Mouse (Mus musculus): ENCODE data around the gene Golph3.
"Not testable (repeated sequence)": the region's sequence is repeated elsewhere in the genome, so short reads cannot be mapped to it uniquely, and the experiment has no call there.

Golph3 gene

DNA sequence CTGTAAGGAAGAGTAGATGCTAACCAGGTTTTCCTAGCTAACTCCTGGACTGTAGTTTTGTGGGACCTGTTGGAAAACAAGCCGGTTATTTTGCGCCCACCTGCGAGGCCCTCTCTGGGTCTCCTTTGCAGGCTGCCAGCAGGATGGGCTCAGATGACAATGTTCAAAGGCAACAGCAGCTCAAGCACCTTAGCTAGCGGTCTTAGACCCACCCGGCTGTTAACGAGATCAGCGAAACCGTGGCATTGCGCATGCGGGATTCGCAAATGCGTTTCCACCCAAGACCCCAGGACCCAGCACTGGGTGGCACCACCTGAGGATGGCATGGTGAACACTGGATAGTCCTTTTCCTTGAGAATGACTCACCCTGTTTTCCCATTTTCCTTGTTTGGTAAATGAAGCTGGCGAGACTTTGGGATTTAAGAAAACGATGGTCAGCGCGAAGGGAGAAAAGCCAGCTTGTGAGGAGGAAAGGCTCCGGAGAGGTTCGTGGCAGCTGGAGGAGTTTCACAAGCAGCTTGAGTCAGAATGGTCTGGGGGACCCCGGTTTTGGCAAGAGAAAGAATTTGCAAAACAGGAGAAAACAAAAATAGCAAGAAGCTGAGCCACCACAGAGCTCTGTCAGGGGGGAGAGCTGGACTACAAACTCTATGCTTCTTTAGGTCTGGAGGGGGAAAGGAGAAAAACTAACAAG lies 39.4 kb downstream of the Golph3 start:
- DNase-seq = no peak

DNA sequence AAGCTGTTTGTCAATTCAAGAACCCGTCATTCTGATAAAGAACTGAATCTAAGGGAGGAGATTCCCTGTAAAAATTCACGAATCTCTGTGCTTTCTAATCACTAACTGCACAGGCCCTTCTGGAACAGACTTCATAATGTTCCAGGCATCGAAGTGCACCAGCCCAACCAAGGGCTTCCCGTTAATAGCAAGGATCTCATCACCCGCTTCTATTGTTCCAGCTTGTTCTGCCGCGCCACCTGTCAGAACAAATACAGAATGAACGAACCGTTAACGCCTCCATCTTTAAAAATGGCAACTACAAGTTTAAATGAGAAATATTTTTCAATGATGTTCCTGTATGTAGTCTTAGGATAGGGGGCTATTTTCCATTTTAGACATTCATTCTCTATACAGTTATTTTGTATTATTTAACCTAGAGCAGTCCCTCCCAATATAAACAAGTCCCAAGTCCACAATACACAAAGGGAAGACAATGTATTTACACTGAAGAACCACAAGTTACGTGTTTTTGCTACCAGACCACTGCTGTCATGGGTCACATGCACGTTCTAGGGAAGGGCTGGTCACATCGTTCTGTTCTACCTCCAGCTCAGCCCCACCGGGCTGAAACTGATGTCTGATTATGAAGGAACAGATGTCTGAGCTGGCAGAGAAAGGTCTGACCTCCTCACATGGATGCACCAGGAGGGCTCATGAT lies 40.9 kb downstream of the Golph3 start:
- no peak for DNase-seq

- no peak for DNase-seq
Observed at GRCm38 (mm10) chr15:12362701-12363040, 41.4 kb downstream of the Golph3 start.

GRCm38 (mm10) chr15:12364096-12364495 lies 42.8 kb downstream of the Golph3 start:
- no peak for DNase-seq

DNA sequence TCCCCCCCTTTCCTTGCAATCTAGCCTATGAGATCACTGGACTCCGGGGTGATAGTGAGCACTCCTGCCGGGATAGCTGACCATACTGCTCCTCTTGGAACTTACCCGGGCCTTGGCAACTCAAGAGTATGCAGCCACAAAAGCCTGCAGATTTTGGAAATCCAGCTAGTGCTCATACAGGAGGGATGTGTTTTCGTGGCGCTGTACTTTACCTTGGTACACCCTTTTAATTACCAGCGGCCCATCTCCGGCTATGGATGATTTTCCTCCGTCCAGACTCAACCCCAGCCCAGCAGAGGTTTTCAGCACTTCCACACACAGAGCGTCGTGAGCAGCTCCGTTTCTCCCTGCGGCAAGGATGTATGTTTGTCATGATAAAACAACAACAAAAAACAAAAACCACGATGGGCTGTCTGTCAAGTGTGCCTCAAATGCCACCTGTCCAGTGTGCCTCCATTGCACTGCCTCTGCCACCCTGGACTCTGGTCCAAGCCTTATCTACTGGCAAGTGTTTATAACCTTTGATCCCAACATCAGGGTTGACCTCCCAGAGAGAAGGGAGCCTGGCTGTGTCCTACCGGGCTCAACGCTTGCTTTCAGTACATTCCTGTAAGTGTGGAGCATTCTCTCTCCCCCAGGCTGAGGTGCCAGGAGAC lies 44.3 kb downstream of the Golph3 start:
- DNase-seq = no peak

DNA sequence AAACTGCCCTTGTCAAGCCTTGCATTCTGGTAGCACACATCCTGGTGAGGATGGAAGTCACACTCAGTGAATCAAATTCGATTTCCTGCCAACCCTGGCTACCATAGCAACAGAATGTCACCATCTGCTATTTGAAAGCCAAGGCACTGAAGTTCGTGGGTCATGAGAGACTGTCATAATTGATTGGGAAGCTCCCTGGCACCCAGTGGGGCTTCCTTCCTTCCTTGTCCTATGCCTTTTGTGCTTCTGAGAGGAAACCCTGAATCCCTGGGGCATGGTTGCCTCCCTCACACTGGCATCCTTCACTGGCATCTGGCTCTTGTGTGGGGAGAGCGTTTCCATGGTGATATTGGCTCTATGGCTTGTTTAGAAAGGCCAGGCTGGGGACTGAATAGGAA lies 44.8 kb downstream of the Golph3 start:
- DNase-seq = peak; percentile 69

- not testable (repeated sequence) for DNase-seq
Observed at GRCm38 (mm10) chr15:12366580-12367305, 45.5 kb downstream of the Golph3 start.

GRCm38 (mm10) chr15:12367306-12368080 lies 46.2 kb downstream of the Golph3 start:
- no peak for DNase-seq

DNA sequence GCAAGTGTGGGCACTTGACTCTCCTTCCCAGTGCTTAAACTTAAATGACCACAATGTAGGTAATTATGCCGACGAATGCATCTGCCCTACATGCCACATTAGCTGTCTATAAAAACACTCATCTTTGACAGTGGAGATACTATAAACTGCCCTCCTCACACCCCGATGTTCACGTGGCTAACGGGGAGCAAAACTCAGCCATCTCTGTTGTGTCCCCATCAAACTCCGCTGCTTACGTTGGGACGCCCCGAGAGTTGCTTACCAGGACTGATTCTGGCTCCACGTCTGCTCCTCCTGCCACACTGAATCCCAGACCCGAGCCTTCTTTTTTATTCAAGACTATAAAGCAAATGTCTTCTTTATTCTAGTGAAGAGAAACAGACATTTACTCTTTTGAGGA lies 47.1 kb downstream of the Golph3 start:
- DNase-seq = no peak

DNA sequence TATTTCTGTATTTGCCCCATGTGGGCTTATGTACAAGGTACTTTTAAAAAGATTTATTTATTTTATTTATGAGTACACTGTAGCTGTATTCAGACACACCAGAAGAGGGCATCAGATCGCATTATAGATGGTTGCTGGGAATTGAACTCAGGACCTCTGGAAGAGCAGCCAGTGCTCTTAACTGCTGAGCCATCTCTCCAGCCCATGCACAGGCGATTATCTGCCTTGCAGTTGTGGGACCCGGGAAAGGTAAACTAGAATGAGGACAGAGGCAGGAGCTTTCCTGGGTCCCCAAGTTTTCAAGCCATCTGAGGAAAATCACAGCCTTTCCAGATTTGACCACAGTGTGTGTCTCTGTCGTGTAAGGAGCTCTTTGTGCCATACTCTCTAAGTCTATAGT lies 47.6 kb downstream of the Golph3 start:
- no peak for DNase-seq

- DNase-seq = no peak
Observed at GRCm38 (mm10) chr15:12370096-12370495, 48.8 kb downstream of the Golph3 start.

DNA sequence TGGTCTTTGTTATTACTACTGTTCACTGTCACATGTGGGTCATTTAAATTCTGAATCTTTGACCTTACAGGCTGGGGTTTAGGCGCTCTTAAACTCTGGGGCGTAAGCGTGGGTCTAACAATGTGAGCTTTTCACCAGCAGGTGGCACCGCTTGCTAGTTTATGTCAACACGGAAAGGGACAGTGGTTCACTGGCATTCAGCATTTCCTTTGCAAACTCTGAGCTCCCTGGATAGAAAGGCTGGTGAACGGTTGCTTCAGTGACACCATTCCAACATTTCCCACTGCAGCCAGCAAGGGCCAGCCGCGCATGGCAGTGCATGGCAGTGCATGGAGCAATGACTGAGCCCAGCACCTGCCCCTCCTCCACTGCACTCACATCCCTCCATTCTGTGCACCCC lies 49.9 kb downstream of the Golph3 start:
- DNase-seq = peak; percentile 66

DNA sequence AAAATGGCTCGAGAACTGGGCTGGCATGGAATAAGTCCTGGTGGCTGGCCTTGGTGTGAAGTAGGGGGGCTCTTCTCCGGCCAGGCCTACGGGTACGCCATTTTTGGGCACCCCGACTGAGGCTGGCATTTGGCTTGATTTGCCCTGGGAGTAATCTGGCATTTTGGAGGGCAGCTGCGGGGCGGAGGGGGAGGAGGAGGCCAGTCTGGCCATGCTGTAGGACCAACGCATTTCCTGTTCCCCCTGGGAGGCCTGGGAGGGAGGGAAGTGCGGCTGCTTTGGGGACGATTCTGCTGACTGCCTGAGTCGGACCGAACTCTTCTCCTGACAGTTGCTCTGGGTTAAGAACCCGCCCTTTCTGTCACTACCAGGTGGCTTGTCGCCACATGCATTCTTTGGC lies 52.2 kb downstream of the Golph3 start:
- no peak for DNase-seq

GRCm38 (mm10) chr15:12373918-12374317 lies 52.7 kb downstream of the Golph3 start:
- no peak for DNase-seq

GRCm38 (mm10) chr15:12374916-12375315 lies 53.7 kb downstream of the Golph3 start:
- no peak for DNase-seq

DNA sequence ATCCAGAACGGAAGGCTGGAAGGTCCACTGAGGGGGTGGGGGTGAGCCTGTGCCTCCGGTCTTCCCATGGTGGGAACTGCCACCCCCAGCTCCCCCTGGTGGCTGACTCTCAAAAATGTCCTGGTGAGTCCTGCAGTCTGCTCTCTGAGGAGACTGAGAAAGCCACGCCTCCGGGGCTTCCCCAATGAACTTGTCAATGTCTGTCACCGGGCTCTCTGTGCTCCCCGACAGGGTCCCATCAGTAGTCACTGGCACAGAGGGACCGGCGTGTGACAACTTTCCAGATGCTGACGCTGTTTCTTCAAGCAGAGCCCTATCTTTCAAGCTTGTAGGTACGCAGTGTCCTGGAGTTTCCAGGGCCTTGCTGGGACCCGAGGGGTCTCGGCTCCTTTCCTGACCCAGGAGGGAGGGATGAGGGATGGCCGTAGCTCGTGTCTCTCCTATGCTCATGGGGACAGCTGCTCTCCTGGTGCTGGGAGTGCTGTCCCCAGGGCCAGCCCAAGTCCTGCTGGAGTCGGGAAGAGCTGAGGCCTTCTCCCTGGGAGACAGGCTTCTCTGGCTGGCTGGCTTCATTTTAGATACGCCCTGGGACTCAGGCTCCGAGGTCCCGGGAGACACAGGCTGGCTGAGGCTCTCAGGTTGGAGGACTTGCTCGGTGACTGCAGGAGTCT lies 54.5 kb downstream of the Golph3 start:
- DNase-seq = peak; percentile 59

GRCm38 (mm10) chr15:12376491-12377069 lies 55.3 kb downstream of the Golph3 start:
- DNase-seq = no peak

DNA sequence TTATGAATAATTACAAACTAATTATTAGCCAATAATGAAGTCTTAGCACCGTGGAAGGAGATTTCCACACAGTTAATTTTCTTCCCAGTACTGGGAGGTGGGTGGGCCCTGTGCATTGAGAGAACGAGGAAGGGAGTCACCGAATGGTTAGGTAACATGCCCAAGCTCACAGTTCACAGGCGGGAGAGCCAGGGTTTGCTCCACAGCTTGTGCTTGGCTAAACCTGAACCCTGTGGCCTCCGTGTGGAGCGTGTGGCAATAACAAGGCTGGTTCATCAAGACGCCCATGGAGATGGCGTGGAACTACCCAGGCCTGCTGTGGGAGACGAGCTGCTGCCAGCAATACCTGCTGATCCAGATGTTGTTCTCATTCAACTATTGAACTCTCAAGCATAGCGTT lies 56.5 kb downstream of the Golph3 start:
- no peak for DNase-seq

- no peak for DNase-seq
Observed at GRCm38 (mm10) chr15:12380057-12380456, 58.8 kb downstream of the Golph3 start.

DNA sequence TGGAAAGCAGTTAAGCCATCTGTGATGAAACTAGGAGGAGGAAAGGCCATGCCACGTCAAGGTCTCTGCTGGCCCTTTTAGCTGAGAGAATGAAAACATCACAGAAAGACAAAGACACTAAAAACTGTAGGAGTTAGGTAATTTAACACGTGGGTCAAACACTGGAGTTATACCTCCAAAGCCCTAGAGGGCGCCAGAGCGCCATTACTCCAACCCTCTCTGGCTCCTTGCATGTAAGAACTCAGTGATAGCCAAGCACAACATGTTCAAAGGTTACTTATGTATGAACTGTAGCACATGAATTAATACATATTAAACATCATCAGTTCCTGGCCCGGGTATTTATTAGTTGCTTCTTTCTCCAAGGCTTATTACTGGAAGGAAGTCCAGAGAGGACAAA lies 59.3 kb downstream of the Golph3 start:
- no peak for DNase-seq

GRCm38 (mm10) chr15:12384679-12385078 lies 63.4 kb downstream of the Golph3 start:
- DNase-seq = no peak

All from cerebellum, adult 9-11 months (tissue).